9 mouse cellular contexts compared by ENCODE assay signal in the genomic region with DNA sequence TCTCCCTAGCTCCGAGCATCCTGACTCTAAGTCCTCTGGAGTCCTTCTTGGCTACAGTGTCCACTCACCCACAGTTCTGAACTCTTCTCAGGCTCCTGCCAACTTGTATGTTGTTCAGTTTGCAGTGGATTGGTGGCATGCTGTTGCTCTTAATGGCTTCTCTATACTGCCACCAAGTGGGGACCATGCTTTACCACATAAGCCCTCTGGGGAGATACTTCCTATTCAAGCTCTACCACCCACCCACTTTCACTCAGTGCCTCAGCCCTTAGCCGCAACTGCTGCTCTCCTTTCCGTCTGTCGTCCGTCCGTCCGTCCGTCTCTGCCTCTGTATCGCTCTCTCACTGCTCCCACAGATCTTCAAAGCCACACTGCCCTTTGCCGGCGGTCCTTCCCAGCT. TPM values are rescaled to one million over a fixed set of nuclear protein-coding genes. Genes with fewer than 3 reads are reported as not detected.
DNase-seq lines count a peak whose midpoint lies in the region; ATAC-seq lines count a peak whose summit lies in the region.
"Had no signal": no experiment of that assay in that cellular context is flagged by ENCODE, and none has a peak within 500 bp of the region (broad histone marks: within the 10 kb centered on the region; RNA-seq: fewer than 3 reads in every experiment).

No protein-coding gene starts in this region.

- peak overlapping the region; percentile 55; the same call in 1 of the 2 replicates for H3K9ac ChIP-seq in heart, embryonic 12.5 days
- H3K9ac ChIP-seq in kidney, embryonic 14.5 days (ENCODE audit: low read depth, low read length), result no peak overlapping the region
- H3K9ac ChIP-seq in liver, embryonic 13.5 days, result 0 out of 2 replicates have a peak overlapping the region, but pooled peaks have one; percentile 4

- H3K4me3 ChIP-seq in embryonic facial prominence, embryonic 10.5 days, result peak overlapping the region; percentile 25; the same call in 1 of the 2 replicates
- H3K4me3 ChIP-seq in heart, embryonic 12.5 days, result peak overlapping the region; percentile 35
- H3K4me3 ChIP-seq in kidney, embryonic 14.5 days (ENCODE audit: low read length), result no peak overlapping the region
- peak overlapping the region; percentile 7; the same call in 1 of the 2 replicates for H3K4me3 ChIP-seq in liver, embryonic 13.5 days (replicated peaks)

- H3K36me3 ChIP-seq in embryonic facial prominence, embryonic 10.5 days (replicated peaks), result no peaks in the 10 kb centered on the region
- no peaks in the 10 kb centered on the region for H3K36me3 ChIP-seq in heart, embryonic 12.5 days
- H3K36me3 ChIP-seq in kidney, embryonic 14.5 days (ENCODE audit: control insufficient read depth, insufficient read depth, low read length), result no peaks in the 10 kb centered on the region
- H3K36me3 ChIP-seq in liver, embryonic 13.5 days, result no peaks in the 10 kb centered on the region

- WGBS in embryonic facial prominence, embryonic 10.5 days, result 19% methylated on average over 11 of the region's 11 CpGs
- WGBS in heart, embryonic 12.5 days, result 11% methylated on average over 11 of the region's 11 CpGs
- 21% methylated on average over 11 of the region's 11 CpGs for WGBS in kidney, embryonic 14.5 days
- 11% methylated on average over 11 of the region's 11 CpGs for WGBS in liver, embryonic 13.5 days (ENCODE audit: insufficient replicate concordance)

- DNase-seq in CD4-positive, CD25-positive, alpha-beta regulatory T cell, adult 2 months (ENCODE audit: low read depth, low spot score), result peak; percentile 88
- peak; percentile 91 for DNase-seq in ZHBTc4 (ENCODE audit: low read depth, low spot score)
- peak; percentile 44 for DNase-seq in embryonic facial prominence, embryonic 10.5 days (ENCODE audit: low spot score)
- peak; percentile 40 for DNase-seq in liver, embryonic 13.5 days
- peak; percentile 86 for DNase-seq in naive thymus-derived CD4-positive, alpha-beta T cell, adult 2 months (ENCODE audit: low read depth)
- peak; percentile 52 for DNase-seq in telencephalon, adult 2 months (ENCODE audit: low read depth, low spot score)

- H3K27ac ChIP-seq in embryonic facial prominence, embryonic 10.5 days (replicated peaks), result 0 out of 2 replicates have a peak overlapping the region, but pooled peaks have one; percentile 24
- H3K27ac ChIP-seq in heart, embryonic 12.5 days (ENCODE audit: poor library complexity, severe bottlenecking), result no peak overlapping the region
- no peak overlapping the region for H3K27ac ChIP-seq in kidney, embryonic 14.5 days (ENCODE audit: low read depth, low read length)
- H3K27ac ChIP-seq in liver, embryonic 13.5 days, result no peak overlapping the region

- no peaks in the 10 kb centered on the region for H3K9me3 ChIP-seq in embryonic facial prominence, embryonic 10.5 days
- H3K9me3 ChIP-seq in heart, embryonic 12.5 days (replicated peaks), result no peaks in the 10 kb centered on the region
- H3K9me3 ChIP-seq in kidney, embryonic 14.5 days (ENCODE audit: control insufficient read depth, low read length), result no peaks in the 10 kb centered on the region
- H3K9me3 ChIP-seq in liver, embryonic 13.5 days (replicated peaks), result no peaks in the 10 kb centered on the region

- ATAC-seq in heart, embryonic 12.5 days (ENCODE audit: insufficient number of reproducible peaks, low FRiP score), result peak; percentile 58
- peak; percentile 68 for ATAC-seq in kidney, embryonic 14.5 days (ENCODE audit: low FRiP score, low TSS enrichment)
- ATAC-seq in liver, embryonic 13.5 days (ENCODE audit: low read depth), result peak; percentile 62

- peaks cover 7% of the 10 kb centered on the region; the same call in 1 of the 2 replicates for H3K4me1 ChIP-seq in embryonic facial prominence, embryonic 10.5 days
- H3K4me1 ChIP-seq in heart, embryonic 12.5 days (replicated peaks), result peaks cover 11% of the 10 kb centered on the region; the same call in 1 of the 2 replicates
- H3K4me1 ChIP-seq in kidney, embryonic 14.5 days (ENCODE audit: control insufficient read depth, insufficient read depth, low read length), result no peaks in the 10 kb centered on the region
- no peaks in the 10 kb centered on the region for H3K4me1 ChIP-seq in liver, embryonic 13.5 days (replicated peaks)

- H3K27me3 ChIP-seq in embryonic facial prominence, embryonic 10.5 days (replicated peaks; ENCODE audit: low read depth, poor library complexity, severe bottlenecking), result peaks cover 6% of the 10 kb centered on the region; the same call in 1 of the 2 replicates
- H3K27me3 ChIP-seq in heart, embryonic 12.5 days (replicated peaks), result no peaks in the 10 kb centered on the region
- H3K27me3 ChIP-seq in kidney, embryonic 14.5 days (ENCODE audit: control insufficient read depth, insufficient read depth, low read length), result no peaks in the 10 kb centered on the region
- H3K27me3 ChIP-seq in liver, embryonic 13.5 days, result no peaks in the 10 kb centered on the region

- H3K4me2 ChIP-seq in heart, embryonic 12.5 days, result peak overlapping the region; percentile 63
- peak overlapping the region; percentile 24; the same call in 1 of the 2 replicates for H3K4me2 ChIP-seq in kidney, embryonic 14.5 days (replicated peaks; ENCODE audit: low read depth, low read length)
- H3K4me2 ChIP-seq in liver, embryonic 13.5 days, result peak overlapping the region; percentile 32

RNA-seq across cellular contexts. Expression of gene Ttc25, which starts 10.2 kb away (rescaled TPM):
- 1.4 and 1.7 TPM in 2 replicates for polyA plus RNA-seq in embryonic facial prominence, embryonic 10.5 days (2016; fragmentation: Nextera tagmentation; extraction: Ambion mirVana)
- polyA plus RNA-seq in heart, embryonic 12.5 days (2016; fragmentation: Nextera tagmentation; extraction: Ambion mirVana), result 0.30 and 0.77 TPM in 2 replicates
- polyA plus RNA-seq in kidney, embryonic 14.5 days (2014; fragmentation: Nextera tagmentation; extraction: Ambion mirVana), result 0.58 and 0.77 TPM in 2 replicates
- 0.08 and 0.16 TPM in 2 replicates for polyA plus RNA-seq in liver, embryonic 13.5 days (2015; fragmentation: Nextera tagmentation; extraction: Ambion mirVana)
- polyA plus RNA-seq: large intestine, adult 2 months had no signal

RNA-seq across cellular contexts. Expression of gene Cnp, which starts 19.1 kb away (rescaled TPM):
- polyA plus RNA-seq in embryonic facial prominence, embryonic 10.5 days (2016; fragmentation: Nextera tagmentation; extraction: Ambion mirVana), result 21.3 and 25.1 TPM in 2 replicates
- polyA plus RNA-seq in heart, embryonic 12.5 days (2016; fragmentation: Nextera tagmentation; extraction: Ambion mirVana), result 21.6 and 22.1 TPM in 2 replicates
- 17.0 and 25.0 TPM in 2 replicates for polyA plus RNA-seq in kidney, embryonic 14.5 days (2014; fragmentation: Nextera tagmentation; extraction: Ambion mirVana)
- polyA plus RNA-seq in liver, embryonic 13.5 days (2015; fragmentation: Nextera tagmentation; extraction: Ambion mirVana), result 13.2 and 14.1 TPM in 2 replicates

RNA-seq across cellular contexts. Expression of gene Acly, which starts 27.8 kb away (rescaled TPM):
- 291 and 321 TPM in 2 replicates for polyA plus RNA-seq in embryonic facial prominence, embryonic 10.5 days (2016; fragmentation: Nextera tagmentation; extraction: Ambion mirVana)
- 93.7 and 99.0 TPM in 2 replicates for polyA plus RNA-seq in heart, embryonic 12.5 days (2016; fragmentation: Nextera tagmentation; extraction: Ambion mirVana)
- polyA plus RNA-seq in kidney, embryonic 14.5 days (2014; fragmentation: Nextera tagmentation; extraction: Ambion mirVana), result 70.1 and 158 TPM in 2 replicates
- 86.2 and 108 TPM in 2 replicates for polyA plus RNA-seq in liver, embryonic 13.5 days (2015; fragmentation: Nextera tagmentation; extraction: Ambion mirVana)

Comparison
In these comparisons a context has a peak if more than half of its experiments do, and no peak if none do; other contexts are left out.
1. DNase-seq: peak in every context shown above with its lines; median percentile 91 in ZHBTc4; 88 in CD4-positive, CD25-positive, alpha-beta regulatory T cell, adult 2 months; 86 in naive thymus-derived CD4-positive, alpha-beta T cell, adult 2 months; 52 in telencephalon, adult 2 months; 44 in embryonic facial prominence, embryonic 10.5 days; 40 in liver, embryonic 13.5 days.